Mouse (Mus musculus) hindbrain, embryonic 13.5 days (tissue): ENCODE results near the gene Gen1. TPM values are rescaled to one million over a fixed set of nuclear protein-coding genes. Genes with fewer than 3 reads are reported as not detected.

Source experiments
- ATAC-seq: fragments of 200-750 bp; cut with Nextera tagmentation; 2 replicates; pipeline ENCODE4 v1.8.0; 2017; ENCODE audit warnings: moderate TSS enrichment; ENCODE audit not compliant: low FRiP score
- H3K27ac ChIP-seq: fragments of 300-500 bp; sonication (generic); 2 replicates; pipeline ENCODE4 v1.5.1; 2015; ENCODE audit warnings: inconsistent platforms, mild to moderate bottlenecking, moderate library complexity
- H3K27me3 ChIP-seq: fragments of 300-500 bp; sonication (generic); 2 replicates; pipeline ENCODE4 v1.6.1; 2015; ENCODE audit warnings: mild to moderate bottlenecking, inconsistent platforms
- H3K36me3 ChIP-seq: fragments of 300-500 bp; sonication (generic); 2 replicates; pipeline ENCODE4 v1.6.1; 2015; ENCODE audit warnings: mild to moderate bottlenecking, inconsistent platforms
- H3K4me1 ChIP-seq: fragments of 300-500 bp; sonication (generic); replicated peaks from 2 replicates; pipeline ENCODE4 v1.6.1; 2015; ENCODE audit warnings: inconsistent platforms
- H3K4me2 ChIP-seq: fragments of 300-500 bp; sonication (generic); 2 replicates; pipeline ENCODE4 v1.6.1; 2015; ENCODE audit warnings: inconsistent platforms, mild to moderate bottlenecking, moderate library complexity
- H3K4me3 ChIP-seq: fragments of 300-500 bp; sonication (generic); 2 replicates; pipeline ENCODE4 v1.5.1; 2015; ENCODE audit warnings: mild to moderate bottlenecking, inconsistent platforms
- H3K9ac ChIP-seq: fragments of 300-500 bp; sonication (generic); 2 replicates; pipeline ENCODE4 v1.6.1; 2015; ENCODE audit warnings: mild to moderate bottlenecking, inconsistent platforms
- H3K9me3 ChIP-seq: fragments of 300-500 bp; sonication (generic); 2 replicates; pipeline ENCODE4 v1.6.1; 2016; ENCODE audit warnings: inconsistent platforms
- WGBS: fragments of 180-500 bp; shearing (Covaris S2); methylation state at CpG from one replicate; pipeline ENCODE4 v1.1.7; 2015; 5-methylcytosine and 5-hydroxymethylcytosine counted together
- microRNA-seq: library from miRNA; unstranded; fragments of <30 nt; microRNA quantifications from one replicate; pipeline ENCODE4, GENCODE M21; 2016
- polyA plus RNA-seq: library from polyadenylated mRNA; unstranded; fragments of >200 nt; fragmentation: Nextera tagmentation; extraction: Ambion mirVana; gene quantifications from 2 replicates; pipeline ENCODE4 v1.2.1, GENCODE M21; 2015

Gen1 gene
- polyA plus RNA-seq, 1 experiment from 2014 or later, result 2.6 TPM

DNA sequence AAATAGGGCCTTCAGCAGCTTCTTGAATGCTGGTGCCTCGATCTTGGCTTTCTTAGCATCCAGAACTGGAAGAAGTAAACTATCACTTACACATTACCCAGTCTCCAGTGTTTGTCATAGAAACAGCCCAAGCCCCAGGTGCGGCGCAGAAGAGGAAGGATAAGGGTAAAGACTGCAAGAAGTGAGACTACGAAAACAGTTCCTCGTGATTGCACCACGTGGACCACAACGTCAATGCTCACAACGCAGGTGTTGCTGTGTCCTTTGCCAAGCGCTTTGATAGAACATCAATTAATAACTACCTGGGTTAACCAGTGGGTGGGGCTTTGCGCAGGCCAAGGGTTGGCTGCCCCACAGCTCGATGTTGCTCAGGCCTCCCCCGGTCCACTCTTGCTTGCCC is 64.9 kb downstream of the Gen1 start:
- H3K27me3 ChIP-seq, result no peaks in the 10 kb centered on the region
- no peaks in the 10 kb centered on the region for H3K4me1 ChIP-seq
- no peak overlapping the region for H3K9ac ChIP-seq
- H3K4me3 ChIP-seq, result no peak overlapping the region
- H3K36me3 ChIP-seq, result no peaks in the 10 kb centered on the region
- no peak overlapping the region for H3K4me2 ChIP-seq
- H3K9me3 ChIP-seq, result no peaks in the 10 kb centered on the region
- H3K27ac ChIP-seq, result no peak overlapping the region
- ATAC-seq, result no peak
- WGBS, result 95% methylated on average over 12 of the region's 12 CpGs

DNA sequence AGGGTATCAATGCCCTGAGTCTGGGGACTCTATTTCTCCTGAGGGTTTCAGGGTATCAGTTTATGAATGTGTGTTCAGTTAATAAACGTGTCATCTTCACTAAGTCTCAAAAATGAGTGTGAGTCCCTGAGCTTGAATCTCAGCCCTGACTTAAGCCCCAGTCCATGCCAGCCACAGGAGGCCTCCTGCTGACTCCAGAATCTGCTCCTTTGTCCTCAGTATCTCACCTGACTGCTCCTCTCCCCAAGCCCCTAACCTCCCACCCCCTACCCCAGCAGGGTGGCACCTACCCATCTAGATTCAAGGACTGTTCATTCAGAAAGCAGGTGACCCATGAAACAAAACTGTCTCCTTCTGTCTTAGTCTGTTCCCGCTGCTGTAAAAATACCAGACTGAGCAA is 67.0 kb downstream of the Gen1 start:
- H3K27me3 ChIP-seq, result no peaks in the 10 kb centered on the region
- H3K4me2 ChIP-seq, result no peak overlapping the region
- WGBS, result 41% methylated on average over 2 of the region's 2 CpGs
- H3K9ac ChIP-seq, result no peak overlapping the region
- no peaks in the 10 kb centered on the region for H3K4me1 ChIP-seq
- no peaks in the 10 kb centered on the region for H3K36me3 ChIP-seq
- H3K27ac ChIP-seq, result no peak overlapping the region
- ATAC-seq, result no peak
- no peak overlapping the region for H3K4me3 ChIP-seq
- no peaks in the 10 kb centered on the region for H3K9me3 ChIP-seq

DNA sequence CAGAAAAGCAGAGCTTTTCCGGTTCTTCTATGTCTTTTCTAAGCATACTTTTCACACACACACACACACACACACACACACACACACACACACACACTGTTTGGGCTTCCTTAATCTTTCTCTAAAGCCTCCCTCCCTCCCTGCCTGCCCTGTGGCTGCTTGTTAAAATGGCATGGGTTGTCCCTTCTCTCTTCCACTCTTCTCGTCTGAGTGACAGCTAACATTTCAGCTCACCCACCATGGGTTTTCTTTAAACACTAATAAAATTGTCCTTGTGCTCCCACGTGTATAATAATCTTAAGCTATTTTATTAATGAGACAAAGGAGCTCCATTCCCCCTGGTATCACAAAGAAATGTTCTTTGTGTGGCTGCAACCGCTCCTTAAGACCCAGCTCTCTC is 67.6 kb downstream of the Gen1 start:
- WGBS, result 33% methylated on average over 4 of the region's 4 CpGs
- Histone ChIP-seq H3K36me3 (no peaks in the 10 kb centered on the region), H3K4me1 (no peaks in the 10 kb centered on the region), H3K4me3 (no peak overlapping the region), H3K9me3 (no peaks in the 10 kb centered on the region), H3K4me2 (no peak overlapping the region), H3K27ac (no peak overlapping the region), H3K9ac (no peak overlapping the region), H3K27me3 (no peaks in the 10 kb centered on the region)
- no peak for ATAC-seq

- Histone ChIP-seq H3K27me3 (no peaks in the 10 kb centered on the region), H3K27ac (no peak overlapping the region), H3K4me2 (no peak overlapping the region), H3K36me3 (no peaks in the 10 kb centered on the region), H3K9me3 (no peaks in the 10 kb centered on the region), H3K4me1 (no peaks in the 10 kb centered on the region), H3K9ac (no peak overlapping the region), H3K4me3 (no peak overlapping the region)
- 43% methylated on average over 5 of the region's 5 CpGs for WGBS
- no peak for ATAC-seq
Observed at GRCm38 (mm10) chr12:11196830-11197229, 68.8 kb downstream of the Gen1 start.

DNA sequence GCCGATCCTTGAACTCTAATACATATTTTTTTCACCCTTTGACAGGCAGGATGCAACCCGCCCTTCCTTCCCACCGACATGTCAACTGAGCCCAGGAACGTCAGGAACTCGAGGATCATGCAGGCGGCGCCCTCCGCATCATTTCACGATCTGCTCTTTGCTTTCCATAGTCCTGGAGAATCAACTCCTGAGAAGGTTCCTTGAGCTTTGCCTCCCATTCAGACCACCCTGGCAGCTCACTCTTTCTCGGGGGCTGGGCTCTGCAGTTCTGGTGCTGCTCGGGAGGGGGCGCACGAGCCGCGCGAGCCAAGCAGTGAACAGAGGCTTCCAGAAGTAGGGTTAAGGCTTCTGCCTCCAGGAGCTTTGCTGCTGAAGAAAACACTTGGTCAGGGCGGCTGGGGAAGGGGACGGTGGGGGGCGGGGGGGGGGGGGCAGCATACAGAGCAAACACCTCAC is 69.4 kb downstream of the Gen1 start:
- Histone ChIP-seq H3K27me3 (no peaks in the 10 kb centered on the region), H3K9me3 (no peaks in the 10 kb centered on the region), H3K36me3 (no peaks in the 10 kb centered on the region), H3K9ac (no peak overlapping the region), H3K27ac (no peak overlapping the region), H3K4me3 (no peak overlapping the region), H3K4me2 (peak overlapping the region; percentile 34), H3K4me1 (no peaks in the 10 kb centered on the region)
- peak; percentile 84 for ATAC-seq
- 9% methylated on average over 19 of the region's 19 CpGs for WGBS

DNA sequence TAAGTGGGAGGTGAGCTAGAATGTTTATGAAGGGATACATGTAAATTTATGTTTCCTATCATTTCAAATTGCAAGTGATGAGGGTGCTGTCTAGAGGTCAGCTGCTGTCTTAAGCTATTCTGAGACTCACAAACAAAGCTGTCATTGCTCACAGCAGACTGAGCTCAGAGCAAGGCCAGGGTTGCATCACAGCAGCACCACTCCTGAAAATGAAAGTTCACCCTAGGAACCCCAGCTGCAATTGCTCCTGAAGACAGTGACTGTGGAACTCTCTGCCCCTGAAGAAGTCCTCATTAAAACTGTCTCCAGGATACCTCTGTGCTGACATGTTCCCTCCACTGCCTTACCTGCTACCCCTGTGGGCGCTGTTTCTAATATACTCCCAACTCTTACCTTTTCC is 70.6 kb downstream of the Gen1 start:
- H3K9ac ChIP-seq, result no peak overlapping the region
- H3K36me3 ChIP-seq, result no peaks in the 10 kb centered on the region
- H3K9me3 ChIP-seq, result no peaks in the 10 kb centered on the region
- no peak overlapping the region for H3K4me2 ChIP-seq
- ATAC-seq, result no peak
- no peak overlapping the region for H3K27ac ChIP-seq
- H3K27me3 ChIP-seq, result no peaks in the 10 kb centered on the region
- H3K4me1 ChIP-seq, result no peaks in the 10 kb centered on the region
- WGBS, result 100% methylated on average over 1 of the region's 1 CpGs
- H3K4me3 ChIP-seq, result no peak overlapping the region

Small RNA genes lying within 50 kb of the gene (microRNA-seq; reads per million reads assigned to microRNA genes)
- not detected for gene Mir7675

Other genes starting within 250 kb of the Gen1 start
- 0.44 and 0.79 TPM in 2 replicates for gene Kcns3, start 114.7 kb downstream of the Gen1 start, polyA plus RNA-seq
- gene Msgn1, start 56.8 kb downstream of the Gen1 start, polyA plus RNA-seq, result not detected in 2 replicates
- gene Smc6, start 85 bp upstream of the Gen1 start, polyA plus RNA-seq, result 117 and 125 TPM in 2 replicates
- gene Vsnl1, start 170.8 kb upstream of the Gen1 start, polyA plus RNA-seq, result 23.6 and 28.5 TPM in 2 replicates
- gene Rad51ap2, start 190.3 kb upstream of the Gen1 start, polyA plus RNA-seq, result 0.27 and 0.47 TPM in 2 replicates